Mouse (Mus musculus) lung, postnatal 10 days (tissue): Measurements from ENCODE around the gene Gm49325.

Experiments used
- DNase-seq: peaks from one replicate; pipeline ENCODE4 v3.0.0; 2021

The Gm49325 gene

GRCm38 (mm10) chr10:77627497-77627896 is 21.5 kb downstream of the Gm49325 start:
- DNase-seq, result peak; percentile 88

GRCm38 (mm10) chr10:77629163-77629562 is 23.2 kb downstream of the Gm49325 start:
- no peak for DNase-seq

GRCm38 (mm10) chr10:77629970-77630369 is 24.0 kb downstream of the Gm49325 start:
- DNase-seq, result no peak

GRCm38 (mm10) chr10:77634016-77634415 is 28.0 kb downstream of the Gm49325 start:
- DNase-seq, result no peak

- peak; percentile 58 for DNase-seq
Measured at GRCm38 (mm10) chr10:77634452-77635231, 28.6 kb downstream of the Gm49325 start.

- DNase-seq, result no peak
Measured at GRCm38 (mm10) chr10:77636234-77636922, 30.4 kb downstream of the Gm49325 start.

- DNase-seq, result no peak
Measured at GRCm38 (mm10) chr10:77638956-77639355, 33.0 kb downstream of the Gm49325 start.

GRCm38 (mm10) chr10:77643160-77643559 is 37.2 kb downstream of the Gm49325 start:
- DNase-seq, result no peak

- DNase-seq, result no peak
Measured at GRCm38 (mm10) chr10:77645571-77645970, 39.6 kb downstream of the Gm49325 start.

GRCm38 (mm10) chr10:77647461-77647860 is 41.5 kb downstream of the Gm49325 start:
- no peak for DNase-seq

- DNase-seq, result no peak
Measured at GRCm38 (mm10) chr10:77647901-77648300, 41.9 kb downstream of the Gm49325 start.

- no peak for DNase-seq
Measured at GRCm38 (mm10) chr10:77652046-77652445, 46.0 kb downstream of the Gm49325 start.

GRCm38 (mm10) chr10:77658286-77658994 is 52.4 kb downstream of the Gm49325 start:
- DNase-seq, result peak; percentile 82

GRCm38 (mm10) chr10:77663949-77664665 is 58.1 kb downstream of the Gm49325 start:
- no peak for DNase-seq

- DNase-seq, result peak; percentile 34
Measured at GRCm38 (mm10) chr10:77666342-77666741, 60.3 kb downstream of the Gm49325 start.

- peak; percentile 42 for DNase-seq
Measured at GRCm38 (mm10) chr10:77667402-77667801, 61.4 kb downstream of the Gm49325 start.

- DNase-seq, result no peak
Measured at GRCm38 (mm10) chr10:77670710-77671109, 64.7 kb downstream of the Gm49325 start.

GRCm38 (mm10) chr10:77671519-77671918 is 65.5 kb downstream of the Gm49325 start:
- DNase-seq, result no peak

GRCm38 (mm10) chr10:77673765-77674164 is 67.8 kb downstream of the Gm49325 start:
- no peak for DNase-seq

GRCm38 (mm10) chr10:77677562-77677961 is 71.6 kb downstream of the Gm49325 start:
- DNase-seq, result no peak

- DNase-seq, result no peak
Measured at GRCm38 (mm10) chr10:77682994-77683393, 77.0 kb downstream of the Gm49325 start.

GRCm38 (mm10) chr10:77684181-77684580 is 78.2 kb downstream of the Gm49325 start:
- DNase-seq, result no peak
